Mouse (Mus musculus): Measurements from ENCODE around the gene Lmbr1l.
A peak's percentile ranks its signal among the peaks of the same experiment; 100 is the strongest.

The Lmbr1l gene

DNA sequence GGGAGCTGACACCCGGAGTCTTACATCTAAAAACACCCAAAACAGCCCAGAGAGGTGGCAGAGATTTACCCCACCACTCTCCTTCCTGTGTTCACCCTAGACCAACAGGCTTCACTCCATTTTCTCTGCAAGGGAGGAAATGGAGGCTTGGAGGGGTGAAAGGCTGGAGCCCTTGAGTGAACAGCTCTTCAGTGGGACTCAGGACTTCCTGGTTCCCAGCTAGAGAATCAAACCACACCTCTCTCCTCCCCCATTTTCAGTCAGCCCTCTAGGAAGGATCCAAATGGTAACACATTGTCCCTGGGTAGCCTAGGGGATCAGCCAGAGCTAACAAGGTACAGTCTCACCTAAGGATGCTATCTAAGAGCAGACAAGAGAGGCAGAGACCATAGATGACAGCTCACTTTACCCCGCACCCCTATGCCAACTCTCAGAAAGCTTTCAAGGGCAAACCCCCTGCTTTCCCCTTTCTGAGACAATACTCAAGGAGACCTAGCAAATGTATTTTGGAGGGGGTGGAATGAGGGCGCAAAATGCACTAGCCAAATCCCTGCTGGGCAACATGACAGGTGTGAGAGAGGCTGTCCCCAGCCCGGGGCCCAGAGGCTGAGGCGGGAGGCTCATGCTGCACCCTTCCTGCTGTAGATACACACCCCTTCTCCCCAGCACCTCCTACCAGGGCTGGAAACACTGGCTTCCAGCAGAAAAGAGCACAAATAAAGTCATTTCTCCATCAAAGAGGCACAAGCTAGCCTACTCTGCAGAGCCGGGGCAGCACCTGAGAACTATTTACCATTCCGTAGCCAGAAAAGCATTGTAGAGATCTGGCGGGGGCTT, 48.5 kb downstream of the Lmbr1l start:
- no peak for ATAC-seq (ENCODE audit: low TSS enrichment)

DNA sequence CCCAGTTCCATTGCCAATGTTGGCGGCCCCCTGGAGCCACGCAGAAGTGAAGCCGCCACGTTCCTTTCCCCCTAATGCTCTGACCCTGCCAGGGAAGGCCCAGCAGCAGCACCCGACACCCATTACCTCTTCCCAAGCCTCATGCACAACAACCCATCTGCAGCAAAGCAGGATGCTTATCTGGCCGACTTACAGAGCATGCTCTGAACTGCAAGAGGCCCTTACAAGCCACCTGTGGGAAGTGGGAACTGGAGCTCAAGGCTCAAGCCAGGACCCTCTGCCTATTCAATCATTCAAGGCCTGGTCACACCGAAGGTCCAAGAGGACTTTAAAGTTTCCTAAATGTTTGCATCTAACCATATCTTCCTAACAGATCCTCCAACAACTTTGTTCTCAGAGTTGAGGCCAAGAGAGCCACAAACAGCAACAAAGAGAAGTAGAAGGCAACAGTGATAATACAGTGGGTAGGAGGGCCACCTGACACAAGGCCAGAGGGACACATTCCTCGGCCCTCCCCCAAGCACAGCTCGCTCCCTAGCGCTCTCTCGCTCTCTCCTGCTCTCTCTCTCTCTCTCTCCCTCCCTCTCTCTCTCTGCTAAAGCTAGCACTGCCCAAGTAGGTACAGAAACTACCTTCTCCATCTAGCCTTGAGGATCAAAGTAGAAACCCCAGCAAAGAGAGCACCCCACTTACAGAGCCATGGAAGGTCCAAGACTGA, 49.5 kb downstream of the Lmbr1l start:
- no peak for ATAC-seq (ENCODE audit: low TSS enrichment)

GRCm38 (mm10) chr15:98867321-98867720, 50.7 kb downstream of the Lmbr1l start:
- ATAC-seq (ENCODE audit: low TSS enrichment), result peak; percentile 66; the same call in 1 of the 2 replicates

- no peak for ATAC-seq (ENCODE audit: low TSS enrichment)
Observed at GRCm38 (mm10) chr15:98866501-98866900, 51.5 kb downstream of the Lmbr1l start.

DNA sequence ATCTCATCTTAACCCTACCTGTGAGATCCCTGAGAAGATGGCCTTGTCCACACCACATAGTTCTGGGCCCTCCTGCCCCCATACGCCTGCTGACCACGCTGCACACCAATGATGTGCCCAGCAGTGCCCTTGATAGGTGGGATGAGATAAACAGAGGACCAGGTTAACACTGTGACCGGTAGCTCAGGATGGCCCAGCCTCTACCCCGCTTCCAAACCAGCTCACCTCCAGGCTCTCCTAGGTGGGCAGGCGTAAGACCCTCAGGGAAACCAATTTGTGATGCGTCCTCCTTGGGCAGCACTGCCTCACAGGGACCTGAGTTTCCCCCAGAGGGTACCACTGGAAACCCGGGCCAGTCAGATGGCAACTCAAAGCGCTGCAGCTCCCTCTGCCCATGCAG, 52.3 kb downstream of the Lmbr1l start:
- ATAC-seq (ENCODE audit: low TSS enrichment), result no peak

DNA sequence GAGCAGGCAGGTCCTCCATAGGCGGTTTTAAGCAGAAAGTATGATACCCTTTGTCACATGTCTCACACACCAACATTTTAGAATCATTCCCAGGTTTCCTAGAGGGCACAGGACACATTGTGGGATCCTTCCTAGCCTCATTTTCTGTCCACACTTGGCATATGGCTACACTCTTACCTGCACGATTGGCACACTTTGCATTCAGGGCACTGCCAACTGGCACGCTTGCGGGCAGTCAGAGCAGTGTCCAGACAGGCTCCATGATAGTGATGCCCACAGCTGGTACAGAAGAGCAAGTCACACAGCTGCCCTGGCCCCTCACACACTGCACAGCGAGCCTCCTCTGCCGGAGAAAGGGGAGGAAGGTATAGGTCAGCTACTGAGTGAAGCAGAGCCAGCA, 53.1 kb downstream of the Lmbr1l start:
- ATAC-seq (ENCODE audit: low TSS enrichment), result no peak

- ATAC-seq (ENCODE audit: low TSS enrichment), result no peak
Observed at GRCm38 (mm10) chr15:98863451-98863958, 54.5 kb downstream of the Lmbr1l start.

DNA sequence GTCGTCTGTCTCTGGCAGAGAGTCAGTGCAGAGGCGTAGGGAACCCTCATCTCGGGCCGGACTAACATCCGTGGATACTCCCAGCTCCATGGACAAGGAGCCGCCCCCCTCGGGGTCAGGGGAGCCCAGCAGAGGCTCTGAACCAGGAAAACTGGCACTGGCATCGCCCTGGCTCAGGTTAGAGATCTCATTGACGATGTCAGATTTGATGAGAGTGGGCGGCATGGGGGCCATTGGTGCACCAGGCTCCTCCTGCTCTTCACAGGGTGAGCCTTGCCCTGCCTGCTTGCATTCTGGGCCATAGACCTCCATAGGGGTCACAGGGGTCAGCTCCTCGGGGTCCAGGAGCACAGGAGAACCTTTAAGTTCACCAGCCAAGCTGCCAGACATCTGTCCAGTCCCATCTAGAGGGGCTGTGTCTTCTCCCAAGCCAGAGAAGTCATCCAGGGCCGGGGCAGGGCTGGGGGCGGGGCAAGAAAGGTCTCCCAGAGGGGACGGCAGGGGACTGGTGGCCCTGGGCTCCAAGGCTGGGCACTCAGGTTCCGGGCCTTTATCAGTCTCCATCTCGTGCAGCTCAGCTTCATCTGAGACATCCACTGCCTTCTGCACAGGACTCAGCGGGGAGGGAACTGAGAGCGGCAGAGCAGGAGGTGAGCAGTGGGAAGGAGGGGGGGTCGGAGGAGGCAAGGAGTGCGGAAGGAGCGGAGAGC, 56.2 kb downstream of the Lmbr1l start:
- no peak for ATAC-seq (ENCODE audit: low TSS enrichment)

DNA sequence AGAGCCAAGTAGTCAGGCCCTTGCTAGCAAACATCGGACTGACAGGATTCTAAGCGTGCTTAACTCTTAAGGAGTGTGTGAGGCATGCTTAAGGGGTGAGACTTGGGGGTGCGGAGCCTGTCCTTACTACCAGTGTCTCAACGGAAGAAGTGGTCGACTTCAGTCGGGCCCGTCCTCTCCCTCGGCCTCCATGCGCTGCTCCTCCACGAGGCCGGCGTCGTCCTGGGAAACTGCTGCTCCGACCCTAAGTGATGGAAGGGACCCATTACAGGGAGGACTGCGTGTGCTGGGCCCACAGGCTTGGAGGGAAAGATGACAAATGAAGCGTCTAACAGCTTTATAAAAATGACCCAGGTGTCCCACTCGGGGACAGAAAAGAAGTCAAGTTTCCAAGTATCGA, 57.1 kb downstream of the Lmbr1l start:
- no peak for ATAC-seq (ENCODE audit: low TSS enrichment)

DNA sequence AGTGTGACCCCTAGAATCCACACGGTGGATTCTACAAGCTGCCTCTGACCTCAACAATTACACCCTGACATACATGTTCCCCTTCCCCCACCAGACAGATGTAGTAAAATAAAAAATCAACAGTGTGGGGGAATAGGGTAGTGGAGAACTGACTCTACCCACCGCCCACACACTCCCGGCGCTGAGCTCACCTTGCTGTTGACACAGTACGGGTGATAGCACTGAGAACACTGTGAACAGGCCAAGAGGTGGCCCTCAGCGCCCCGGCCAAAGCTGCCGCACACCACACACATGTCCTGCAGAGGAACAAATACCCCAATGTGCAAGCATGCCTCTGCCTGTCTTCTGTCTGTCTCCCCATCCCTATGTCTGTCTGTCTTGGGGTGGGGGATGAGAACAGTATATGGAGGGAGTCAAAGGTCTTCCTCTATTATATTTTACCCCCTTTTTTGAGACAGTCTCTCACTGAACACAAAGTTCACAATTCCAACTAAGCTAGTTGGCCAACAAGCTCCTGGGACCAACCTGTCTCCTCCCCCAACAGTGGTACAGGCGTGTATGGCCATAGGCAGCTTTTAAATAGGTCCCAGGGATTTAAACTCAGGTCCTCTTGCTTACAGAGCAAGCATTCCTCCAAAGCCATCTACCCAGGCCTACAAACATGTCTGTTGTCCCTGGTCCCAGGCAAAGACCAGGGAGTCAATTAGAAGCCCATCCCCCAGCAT, 58.5 kb downstream of the Lmbr1l start:
- no peak for ATAC-seq (ENCODE audit: low TSS enrichment)

- ATAC-seq (ENCODE audit: low TSS enrichment), result no peak
Observed at GRCm38 (mm10) chr15:98854214-98854613, 63.8 kb downstream of the Lmbr1l start.

Data from frontal cortex, adult (tissue).